Mouse (Mus musculus) frontal cortex, postnatal 14 days (tissue): ENCODE measurements around the gene Gja10.

Source experiments
- DNase-seq, 2 experiments: peaks; one replicate each; pipeline ENCODE4 v3.0.0; 2022; ENCODE audit warnings: low spot score in 2 of 2

Gja10 gene

DNA sequence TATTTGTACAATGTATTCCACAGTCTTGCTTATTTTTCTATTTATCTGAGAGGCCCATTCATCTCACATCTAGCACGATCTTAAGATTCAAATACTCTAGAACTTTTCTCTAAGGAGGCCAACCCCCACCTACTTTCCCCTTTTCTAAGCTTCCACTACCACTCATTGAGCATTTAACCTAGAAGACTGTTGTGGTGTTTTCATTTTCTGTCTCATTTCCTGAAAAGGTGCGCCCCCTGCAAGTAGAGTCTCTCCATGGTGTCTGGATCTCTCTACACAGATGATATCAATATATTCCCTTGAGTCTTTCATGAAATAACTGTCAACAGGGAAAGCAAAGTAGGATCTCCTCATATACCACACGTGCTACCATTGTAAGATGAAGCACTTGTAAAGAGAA, at the start of gene Gja10:
Gja10 (minus strand) TSS at position 101 of the 400 bp plus-strand sequence.
- DNase-seq, result no peak

- DNase-seq, result no peak
Observed at GRCm38 (mm10) chr4:32651669-32652068, 49.1 kb upstream of the Gja10 start.

GRCm38 (mm10) chr4:32621637-32622036, 19.1 kb upstream of the Gja10 start:
- no peak for DNase-seq

- DNase-seq, result peak; percentile 99
Observed at GRCm38 (mm10) chr4:32615034-32615881, 12.7 kb upstream of the Gja10 start, which contains the start of gene Casp8ap2. Casp8ap2 (plus strand) TSS chr4:32615451.

DNA sequence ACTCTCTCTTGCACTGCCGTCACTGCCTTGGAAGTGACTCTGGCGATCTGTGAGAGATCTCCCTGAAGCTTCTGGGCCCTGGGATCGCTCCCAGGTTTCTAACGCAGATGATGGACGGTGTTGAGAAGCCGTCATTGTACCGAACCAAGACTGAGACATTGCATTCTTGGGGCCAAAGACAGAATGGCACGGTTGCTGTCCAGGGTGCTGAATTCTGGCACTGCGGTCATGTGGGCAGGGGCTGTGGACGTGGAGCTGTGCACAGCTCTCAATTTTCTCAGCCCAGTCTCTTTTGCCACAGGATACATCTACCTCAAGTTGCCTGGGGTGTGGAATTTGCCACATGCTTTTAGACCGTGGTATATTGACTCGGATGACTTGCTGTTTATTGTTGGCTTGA, 1.4 kb downstream of the Gja10 start:
- no peak for DNase-seq

DNA sequence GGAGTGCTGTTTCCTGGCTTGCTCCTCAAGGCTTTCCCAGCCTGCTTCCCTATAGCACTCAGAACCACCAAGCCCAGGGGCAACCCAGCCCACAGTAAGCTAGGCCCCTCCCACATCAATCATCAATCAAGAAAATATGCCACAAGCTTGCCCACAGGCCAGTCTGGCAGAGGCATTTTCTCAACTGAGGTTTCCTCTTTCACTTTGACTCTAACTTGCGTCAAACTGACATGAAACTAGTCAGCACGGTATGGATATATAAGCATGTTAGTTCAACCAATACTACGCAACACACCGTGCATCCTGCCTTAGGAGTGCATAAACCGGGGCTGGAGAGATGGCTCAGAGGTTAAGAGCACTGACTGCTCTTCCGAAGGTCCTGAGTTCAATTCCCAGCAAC, 14.3 kb downstream of the Gja10 start:
- DNase-seq, result no peak

- DNase-seq, result no peak
Observed at GRCm38 (mm10) chr4:32587543-32587942, 15.0 kb downstream of the Gja10 start.

DNA sequence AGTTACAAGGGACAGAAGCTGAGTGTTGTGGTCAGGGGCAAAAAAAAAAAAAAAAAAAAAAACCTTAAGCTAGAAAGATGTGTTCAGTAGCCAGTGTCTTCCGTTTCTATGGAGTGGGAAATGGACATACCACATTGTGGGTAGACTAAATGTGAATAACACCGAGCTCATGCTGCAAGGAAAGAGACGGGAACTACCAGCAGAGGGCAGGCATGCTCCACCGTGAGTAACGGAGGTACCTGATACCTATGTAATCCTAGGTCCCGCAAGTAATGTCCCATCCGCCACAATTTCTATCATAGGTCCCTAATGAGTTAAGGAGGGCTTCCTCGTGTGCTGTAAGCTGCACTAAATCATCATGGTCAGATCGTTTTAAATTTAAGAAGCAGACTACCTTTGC, 16.0 kb downstream of the Gja10 start:
- DNase-seq, result no peak

DNA sequence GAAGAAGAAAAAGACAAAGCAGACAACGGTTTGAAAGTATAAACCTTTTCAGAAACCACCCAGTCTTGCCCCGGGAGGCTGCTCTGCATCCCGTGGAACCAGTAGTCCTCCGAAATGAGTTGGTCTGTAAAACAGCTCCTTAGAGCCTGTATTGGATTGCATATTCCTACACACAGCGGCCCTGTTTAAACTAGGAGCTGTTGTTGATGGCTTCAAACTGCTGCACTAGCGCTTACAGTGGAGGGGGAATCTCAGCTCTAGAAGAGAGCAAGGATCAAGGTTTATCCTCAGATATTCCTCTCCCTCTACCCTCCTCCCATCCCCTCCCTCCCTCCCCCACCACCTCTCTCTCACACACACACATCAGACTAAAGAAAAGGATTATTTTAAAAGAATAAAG, 18.4 kb downstream of the Gja10 start:
- DNase-seq, result no peak

GRCm38 (mm10) chr4:32579850-32580249, 22.7 kb downstream of the Gja10 start:
- DNase-seq, result no peak

GRCm38 (mm10) chr4:32575165-32575564, 27.4 kb downstream of the Gja10 start:
- no peak for DNase-seq

- DNase-seq, result no peak
Observed at GRCm38 (mm10) chr4:32574604-32575003, 28.0 kb downstream of the Gja10 start.

- no peak for DNase-seq
Observed at GRCm38 (mm10) chr4:32573586-32573985, 29.0 kb downstream of the Gja10 start.

DNA sequence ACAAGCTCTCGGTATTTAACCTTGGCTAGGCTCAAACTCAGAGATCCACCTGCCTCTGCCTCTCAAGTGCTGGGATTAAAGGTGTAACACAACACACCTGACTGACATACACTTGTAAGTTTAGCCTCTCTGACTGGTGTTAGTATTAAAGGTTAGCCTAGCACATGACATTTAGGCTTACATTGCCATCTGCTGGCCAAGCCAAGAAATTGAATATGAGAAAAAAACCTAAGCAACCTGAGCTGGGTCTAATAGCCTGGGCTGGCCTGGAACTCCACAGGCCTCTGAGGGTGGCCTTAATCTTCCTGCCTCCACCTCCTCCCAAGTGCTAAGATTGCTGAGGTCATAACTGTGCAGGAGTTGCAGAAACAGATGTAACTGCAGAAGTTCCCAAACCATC, 30.4 kb downstream of the Gja10 start:
- no peak for DNase-seq

DNA sequence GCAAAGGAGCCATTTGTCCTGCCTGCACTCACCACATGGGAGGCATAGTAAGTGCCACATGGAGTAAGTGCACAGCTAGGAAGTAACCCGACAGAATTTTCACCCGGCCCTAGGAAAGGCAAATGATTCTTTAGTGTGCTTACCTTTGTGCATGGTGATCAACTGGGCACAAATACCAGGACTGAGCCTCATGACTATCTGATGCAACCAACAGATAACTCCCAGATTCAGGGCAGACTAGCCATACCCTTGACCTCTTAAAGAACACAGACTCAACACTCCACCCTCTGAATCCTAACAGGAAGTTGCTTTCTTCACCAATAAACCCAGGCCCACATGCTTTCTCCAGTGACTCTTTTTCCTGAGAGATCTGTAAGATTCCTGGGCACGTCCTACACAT, 31.1 kb downstream of the Gja10 start:
- no peak for DNase-seq

GRCm38 (mm10) chr4:32570939-32571317, 31.6 kb downstream of the Gja10 start:
- DNase-seq, result no peak

GRCm38 (mm10) chr4:32569995-32570938, 32.3 kb downstream of the Gja10 start:
- no peak for DNase-seq

- no peak for DNase-seq
Observed at GRCm38 (mm10) chr4:32569054-32569453, 33.5 kb downstream of the Gja10 start.

- DNase-seq, result no peak
Observed at GRCm38 (mm10) chr4:32564918-32565317, 37.6 kb downstream of the Gja10 start.

DNA sequence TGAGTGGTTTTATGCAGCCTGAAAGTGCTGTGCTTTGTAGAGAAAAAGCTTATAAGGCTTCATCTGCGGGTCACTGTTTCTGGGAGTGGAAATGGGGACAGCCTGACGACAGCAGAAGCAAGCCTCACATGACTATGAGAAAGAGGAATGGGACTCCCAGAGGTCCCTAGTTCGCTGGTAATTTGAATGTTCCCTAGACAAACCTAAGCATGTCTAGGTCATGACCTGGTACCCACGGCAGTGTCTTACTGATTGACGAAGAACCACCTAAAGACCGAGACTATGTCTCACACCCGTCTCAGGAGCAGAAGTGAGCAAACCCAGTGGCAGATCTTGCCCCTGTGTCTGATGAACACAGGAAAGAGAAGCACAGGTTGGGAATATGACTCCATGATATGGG, 38.1 kb downstream of the Gja10 start:
- no peak for DNase-seq

GRCm38 (mm10) chr4:32562319-32563115, 40.0 kb downstream of the Gja10 start:
- no peak for DNase-seq
